Mouse (Mus musculus) midbrain, embryonic 12.5 days (tissue): ENCODE measurements around the gene Gemin7. TPM values are rescaled to one million over a fixed set of nuclear protein-coding genes. Genes with fewer than 3 reads are reported as not detected.
A peak's percentile ranks its signal among the peaks of the same experiment; 100 is the strongest.
"Not testable (repeated sequence)": the region's sequence is repeated elsewhere in the genome, so short reads cannot be mapped to it uniquely, and the experiment has no call there.

ENCODE experiments used
- ATAC-seq: fragments of 200-750 bp; cut with Nextera tagmentation; 2 replicates; pipeline ENCODE4 v1.8.0; 2017; ENCODE audit warnings: low read depth, moderate TSS enrichment, moderate library complexity; ENCODE audit not compliant: low FRiP score
- H3K27ac ChIP-seq: fragments of 300-500 bp; sonication (generic); replicated peaks from 2 replicates; pipeline ENCODE4 v1.5.1; 2016; ENCODE audit warnings: mild to moderate bottlenecking
- H3K27me3 ChIP-seq: fragments of 300-500 bp; sonication (generic); 2 replicates; pipeline ENCODE4 v1.6.1; 2016; ENCODE audit warnings: mild to moderate bottlenecking
- H3K36me3 ChIP-seq: fragments of 300-500 bp; sonication (generic); 2 replicates; pipeline ENCODE4 v1.6.1; 2016
- H3K4me1 ChIP-seq: fragments of 300-500 bp; sonication (generic); 2 replicates; pipeline ENCODE4 v1.6.1; 2016
- H3K4me2 ChIP-seq: fragments of 300-500 bp; sonication (generic); replicated peaks from 2 replicates; pipeline ENCODE4 v1.6.1; 2016; ENCODE audit warnings: mild to moderate bottlenecking, moderate library complexity
- H3K4me3 ChIP-seq: fragments of 300-500 bp; sonication (generic); 2 replicates; pipeline ENCODE4 v1.5.1; 2016; ENCODE audit warnings: mild to moderate bottlenecking
- H3K9ac ChIP-seq: fragments of 300-500 bp; sonication (generic); replicated peaks from 2 replicates; pipeline ENCODE4 v1.6.1; 2016; ENCODE audit warnings: mild to moderate bottlenecking, moderate library complexity
- H3K9me3 ChIP-seq: fragments of 300-500 bp; sonication (generic); 2 replicates; pipeline ENCODE4 v1.6.1; 2016; ENCODE audit warnings: mild to moderate bottlenecking
- WGBS: fragments of 180-500 bp; shearing (Covaris S2); methylation state at CpG from one replicate; pipeline ENCODE4 v1.1.7; 2016; 5-methylcytosine and 5-hydroxymethylcytosine counted together
- polyA plus RNA-seq: library from polyadenylated mRNA; unstranded; fragments of >200 nt; fragmentation: Nextera tagmentation; extraction: Ambion mirVana; gene quantifications from 2 replicates; pipeline ENCODE4 v1.2.1, GENCODE M21; 2016

Gemin7 gene
- 129 and 132 TPM in 2 replicates for polyA plus RNA-seq

DNA sequence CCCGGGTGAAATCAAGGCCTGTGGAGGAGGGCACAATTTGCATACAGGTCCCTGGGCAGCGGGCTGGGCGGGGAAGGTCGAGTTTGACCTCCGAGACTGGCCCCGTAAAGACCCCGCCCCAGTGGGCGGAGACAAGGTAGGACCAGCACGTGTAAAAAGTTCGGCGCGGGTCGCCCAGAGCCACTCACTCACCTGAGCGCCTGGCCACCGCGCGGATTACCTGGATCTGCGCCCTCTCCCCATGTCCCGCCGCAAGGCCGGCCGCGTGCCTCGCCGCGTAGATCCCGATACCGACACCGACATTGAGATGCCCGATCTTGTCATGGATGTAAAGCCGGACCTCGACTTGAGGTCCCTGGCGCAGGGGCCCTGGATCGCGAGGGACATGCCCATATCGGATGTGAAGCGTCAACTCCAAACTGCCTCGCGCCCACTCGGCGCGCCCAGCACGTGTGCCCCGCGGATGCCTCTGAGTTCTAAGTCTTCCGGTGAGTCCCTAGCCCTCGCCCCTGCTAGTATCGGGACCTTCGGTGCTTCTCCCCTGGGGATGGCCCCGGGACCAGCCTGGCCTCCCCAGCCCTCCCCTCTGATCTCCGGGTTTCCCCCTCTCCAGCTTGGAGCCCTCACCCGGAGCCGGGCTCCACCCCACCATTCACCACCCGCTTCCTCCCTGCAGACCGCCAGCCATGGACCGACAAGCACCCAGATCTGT lies at the start of gene Gemin7, which contains the start of gene Zfp296:
Gene Gemin7, minus strand, starts transcription at position 455 of the 712 bp plus-strand sequence.
Gene Zfp296, plus strand, starts transcription at position 147 of the 712 bp plus-strand sequence.
- Histone ChIP-seq H3K9me3 (no peaks in the 10 kb centered on the region), H3K27ac (no peak within 1 kb of the TSS), H3K4me3 (peak within 1 kb of the TSS; percentile 35), H3K9ac (no peak within 1 kb of the TSS; the same call in 1 of the 2 replicates), H3K27me3 (peaks cover 62% of the 10 kb centered on the region), H3K4me1 (peaks cover 24% of the 10 kb centered on the region), H3K36me3 (peaks cover 22% of the 10 kb centered on the region), H3K4me2 (peak within 1 kb of the TSS; percentile 51)
- 1% methylated on average over 56 of the region's 56 CpGs for WGBS
- ATAC-seq: no peak

DNA sequence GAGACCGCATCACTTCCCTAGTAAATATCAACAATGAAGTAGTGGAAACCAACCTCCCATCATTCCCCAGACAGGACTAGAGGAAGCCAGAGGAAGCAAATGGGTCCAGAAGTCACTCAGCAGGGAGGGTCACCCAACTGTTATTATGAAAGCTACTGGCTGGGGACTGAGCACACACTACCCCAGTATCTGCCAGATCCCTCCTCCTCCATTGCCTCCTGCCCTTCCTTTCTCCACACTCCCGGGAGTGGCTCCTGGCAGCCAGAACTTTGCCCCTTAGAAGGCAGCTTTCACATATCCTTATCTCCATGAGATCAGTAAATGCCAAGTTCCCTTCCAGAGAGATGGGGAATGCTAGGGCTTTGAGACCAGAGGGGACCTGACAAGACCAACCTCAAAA lies 46.0 kb upstream of the Gemin7 start:
- no peak overlapping the region for H3K4me3 ChIP-seq
- H3K27ac ChIP-seq: no peak overlapping the region
- no peak overlapping the region for H3K9ac ChIP-seq
- H3K9me3 ChIP-seq: no peaks in the 10 kb centered on the region
- H3K36me3 ChIP-seq: no peaks in the 10 kb centered on the region
- peaks cover 9% of the 10 kb centered on the region for H3K4me1 ChIP-seq
- ATAC-seq: no peak
- 75% methylated on average over 2 of the region's 2 CpGs for WGBS
- peaks cover 18% of the 10 kb centered on the region for H3K27me3 ChIP-seq
- no peak overlapping the region for H3K4me2 ChIP-seq

DNA sequence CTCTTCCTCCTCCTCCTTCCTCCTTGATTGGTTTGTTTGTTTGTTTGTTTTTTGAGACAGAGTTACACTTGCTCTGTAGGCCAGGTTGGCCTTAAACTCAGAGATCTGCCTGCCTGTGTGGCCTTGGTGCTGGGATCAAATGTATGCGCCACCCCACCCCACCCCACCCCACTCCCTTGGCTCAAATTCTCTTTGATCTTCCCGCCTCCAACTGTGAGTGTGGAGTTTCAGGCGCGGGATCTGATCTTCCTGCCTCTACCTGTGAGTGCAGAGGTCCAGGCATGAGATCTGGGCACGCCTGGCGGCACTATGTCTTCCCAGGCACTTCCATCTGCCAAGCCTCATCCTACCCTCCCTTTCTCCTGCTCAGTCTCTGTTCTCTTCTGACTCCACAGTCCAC lies 44.8 kb upstream of the Gemin7 start:
- no peaks in the 10 kb centered on the region for H3K9me3 ChIP-seq
- no peak for ATAC-seq
- H3K27ac ChIP-seq: no peak overlapping the region
- no peaks in the 10 kb centered on the region for H3K36me3 ChIP-seq
- WGBS: 43% methylated on average over 6 of the region's 6 CpGs
- H3K9ac ChIP-seq: no peak overlapping the region
- H3K27me3 ChIP-seq: peaks cover 15% of the 10 kb centered on the region
- no peak overlapping the region for H3K4me2 ChIP-seq
- peaks cover 6% of the 10 kb centered on the region for H3K4me1 ChIP-seq
- H3K4me3 ChIP-seq: no peak overlapping the region

DNA sequence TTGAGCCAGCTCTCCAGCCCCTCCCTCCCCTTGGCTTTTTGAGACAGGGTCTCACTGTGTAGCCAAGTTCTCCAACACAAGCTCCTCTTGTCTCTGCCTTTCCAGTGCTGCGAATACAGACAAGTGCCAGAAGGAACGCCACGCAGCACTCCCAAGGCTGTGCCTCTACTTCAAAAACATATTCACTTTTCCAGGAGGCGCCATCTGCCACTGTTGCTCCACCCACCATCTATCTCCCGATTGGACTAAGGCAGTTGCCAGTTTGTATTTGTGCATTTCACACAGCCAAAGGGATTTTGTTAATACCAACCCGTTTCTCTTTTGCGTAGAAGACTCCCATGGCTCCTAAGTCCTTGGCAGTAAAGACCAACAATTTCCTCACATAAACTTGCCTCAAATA lies 43.4 kb upstream of the Gemin7 start:
- H3K9me3 ChIP-seq: no peaks in the 10 kb centered on the region
- H3K4me2 ChIP-seq: no peak overlapping the region
- WGBS: 91% methylated on average over 7 of the region's 7 CpGs
- H3K27me3 ChIP-seq: peaks cover 15% of the 10 kb centered on the region
- H3K27ac ChIP-seq: no peak overlapping the region
- ATAC-seq: no peak
- H3K4me1 ChIP-seq: peaks cover 6% of the 10 kb centered on the region
- H3K36me3 ChIP-seq: no peaks in the 10 kb centered on the region
- no peak overlapping the region for H3K9ac ChIP-seq
- no peak overlapping the region for H3K4me3 ChIP-seq

DNA sequence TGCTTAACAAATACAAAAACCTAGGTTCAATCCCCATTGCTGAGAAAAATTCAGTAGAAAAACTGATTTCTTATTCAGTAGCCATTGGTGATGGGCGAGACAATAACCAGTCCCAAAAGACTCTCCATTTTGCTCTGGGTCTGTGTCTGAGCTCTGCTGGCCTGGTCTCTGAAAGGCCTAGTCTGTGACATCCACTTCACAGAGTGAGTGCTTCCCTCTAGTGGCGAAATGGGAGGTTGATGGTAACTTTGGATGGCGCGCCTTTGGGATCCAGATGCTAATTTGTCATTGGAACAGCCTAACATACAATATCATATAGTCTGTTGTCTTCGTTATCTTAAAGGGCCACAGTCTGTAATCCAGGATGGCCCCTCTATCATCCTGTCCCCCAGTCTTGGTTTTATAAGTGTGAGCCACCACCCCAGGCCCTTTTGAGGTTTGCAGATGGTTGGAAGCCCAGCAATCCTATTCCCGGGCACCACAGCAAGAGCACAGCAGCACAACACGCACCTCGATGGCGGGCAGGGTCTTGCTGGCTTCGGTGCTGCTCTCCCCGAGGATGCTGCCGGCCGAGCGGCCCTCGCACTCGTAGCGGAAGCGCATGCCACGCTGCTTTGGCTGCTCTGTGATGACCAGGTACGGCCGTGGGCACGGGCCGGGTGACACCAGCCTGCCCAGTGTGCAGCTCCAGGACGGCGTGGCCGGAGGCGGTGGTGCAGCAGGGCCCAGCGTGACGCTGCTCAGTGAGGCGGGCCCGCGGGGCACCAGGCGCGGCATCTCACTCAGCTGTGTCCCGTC lies 41.8 kb upstream of the Gemin7 start:
- Histone ChIP-seq H3K27ac (peak overlapping the region; percentile 68), H3K4me2 (peak overlapping the region; percentile 61), H3K4me3 (peak overlapping the region; percentile 37), H3K36me3 (no peaks in the 10 kb centered on the region), H3K4me1 (peaks cover 6% of the 10 kb centered on the region), H3K27me3 (peaks cover 15% of the 10 kb centered on the region), H3K9me3 (no peaks in the 10 kb centered on the region), H3K9ac (peak overlapping the region; percentile 58)
- WGBS: 4% methylated on average over 35 of the region's 35 CpGs
- peak; percentile 82 for ATAC-seq

DNA sequence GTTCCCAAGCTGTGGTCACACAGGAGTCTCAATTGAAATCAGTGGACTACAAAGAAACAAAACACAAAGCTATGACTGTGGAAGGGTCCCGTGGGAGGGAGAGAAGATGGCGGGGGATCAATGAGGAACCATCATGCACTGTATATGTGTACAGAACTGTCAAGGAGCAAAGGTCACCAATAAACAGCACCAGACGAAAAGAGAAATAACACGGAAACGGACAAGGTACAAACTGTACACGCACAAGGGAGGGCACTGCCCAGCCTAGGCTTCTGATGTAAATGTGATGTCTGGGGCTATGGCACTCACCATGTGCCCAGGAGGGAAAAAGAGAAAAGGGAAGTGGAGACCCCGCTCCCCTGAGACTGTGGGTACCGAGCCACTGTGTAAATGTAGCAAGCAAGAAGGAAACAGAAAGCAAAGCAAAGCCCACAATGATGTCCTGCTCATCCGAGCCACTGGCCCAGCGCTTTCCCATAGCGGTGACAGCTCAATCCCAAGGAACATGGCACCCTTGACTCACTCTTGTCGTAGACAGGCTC lies 37.7 kb upstream of the Gemin7 start:
- Histone ChIP-seq H3K4me2 (no peak overlapping the region), H3K4me1 (peaks cover 6% of the 10 kb centered on the region), H3K27ac (no peak overlapping the region), H3K9me3 (no peaks in the 10 kb centered on the region), H3K36me3 (no peaks in the 10 kb centered on the region), H3K27me3 (peaks cover 7% of the 10 kb centered on the region), H3K4me3 (no peak overlapping the region), H3K9ac (no peak overlapping the region)
- no peak for ATAC-seq
- 87% methylated on average over 12 of the region's 12 CpGs for WGBS

DNA sequence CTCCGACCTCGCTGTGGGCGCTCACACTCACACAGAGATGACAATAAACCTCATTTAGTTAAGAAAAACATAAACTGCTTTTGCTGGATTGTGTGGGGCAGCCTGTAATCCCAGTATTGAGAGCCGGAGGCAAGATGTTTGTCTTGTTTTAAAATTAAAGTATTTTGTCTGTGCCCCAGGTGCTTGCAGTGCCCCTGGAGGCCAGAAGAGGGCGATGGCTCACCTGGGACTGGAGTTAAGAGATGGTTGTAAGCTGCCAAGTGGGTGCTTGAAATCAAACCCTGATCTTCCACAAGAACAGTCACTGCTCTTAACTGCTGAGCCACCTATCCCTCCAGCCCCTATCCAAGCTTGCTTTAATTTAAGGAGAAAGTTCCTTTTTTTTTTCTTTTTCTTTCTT lies 33.6 kb upstream of the Gemin7 start:
- Histone ChIP-seq H3K27ac (no peak overlapping the region), H3K9ac (no peak overlapping the region), H3K4me1 (no peaks in the 10 kb centered on the region), H3K9me3 (no peaks in the 10 kb centered on the region), H3K4me2 (no peak overlapping the region), H3K4me3 (no peak overlapping the region), H3K36me3 (no peaks in the 10 kb centered on the region), H3K27me3 (no peaks in the 10 kb centered on the region)
- 69% methylated on average over 5 of the region's 5 CpGs for WGBS
- no peak for ATAC-seq

DNA sequence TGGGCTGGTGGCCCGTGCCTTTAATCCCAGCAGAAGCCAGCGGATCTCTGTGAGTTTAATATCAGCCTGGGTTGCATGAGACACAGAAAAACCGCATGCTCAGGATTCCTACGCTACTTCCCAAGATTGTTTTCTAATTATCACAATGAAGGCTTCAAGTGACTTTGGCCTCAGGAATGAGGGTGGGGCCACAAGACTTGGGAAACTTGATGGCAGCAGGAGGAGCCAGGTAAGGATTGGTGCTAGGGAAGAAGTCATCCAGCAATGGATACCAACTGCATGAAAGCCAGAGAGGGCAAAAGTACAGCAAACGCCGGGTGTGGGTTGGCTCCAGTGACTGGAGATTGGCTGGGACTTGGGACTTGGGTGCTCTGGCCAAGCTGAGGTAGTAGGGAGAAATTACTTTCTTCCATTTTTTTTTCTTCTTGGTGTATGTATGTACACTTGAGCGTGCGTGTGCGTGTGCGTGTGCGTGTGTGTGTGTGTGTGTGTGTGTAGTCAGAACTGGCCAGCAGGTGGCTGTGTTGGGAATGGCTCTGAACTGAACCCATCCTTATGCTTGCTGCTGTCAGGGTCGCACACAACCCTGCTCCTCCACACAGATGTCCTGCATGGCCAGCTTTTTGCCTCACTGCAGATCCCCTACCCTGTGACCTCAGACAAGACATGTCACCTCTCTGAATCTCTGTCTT lies 32.4 kb upstream of the Gemin7 start:
- no peaks in the 10 kb centered on the region for H3K27me3 ChIP-seq
- H3K4me3 ChIP-seq: no peak overlapping the region
- H3K4me1 ChIP-seq: no peaks in the 10 kb centered on the region
- no peak overlapping the region for H3K4me2 ChIP-seq
- ATAC-seq: no peak
- H3K9ac ChIP-seq: no peak overlapping the region
- no peaks in the 10 kb centered on the region for H3K36me3 ChIP-seq
- no peak overlapping the region for H3K27ac ChIP-seq
- 91% methylated on average over 9 of the region's 12 CpGs for WGBS
- H3K9me3 ChIP-seq: no peaks in the 10 kb centered on the region

DNA sequence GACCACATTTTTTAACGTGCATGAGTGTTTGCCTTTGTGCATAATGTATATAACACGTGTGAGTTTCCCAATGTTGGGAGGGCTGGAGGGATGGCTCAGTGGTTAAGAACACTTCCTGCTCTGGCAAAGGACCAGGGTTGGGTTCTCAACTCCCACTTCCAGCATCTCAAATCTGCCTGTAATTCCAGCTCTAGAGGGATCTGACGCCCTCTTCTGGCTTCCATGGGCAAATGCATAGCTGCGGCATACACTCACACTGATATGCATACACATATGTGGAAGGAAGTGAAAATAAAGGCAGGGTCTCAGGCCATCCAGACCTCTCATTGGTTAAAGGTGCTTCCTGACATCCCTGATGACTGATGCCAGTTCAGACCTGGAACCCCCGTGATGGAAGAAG lies 29.9 kb upstream of the Gemin7 start:
- Histone ChIP-seq H3K27me3 (no peaks in the 10 kb centered on the region), H3K4me3 (no peak overlapping the region), H3K9ac (no peak overlapping the region), H3K4me2 (no peak overlapping the region), H3K4me1 (peaks cover 16% of the 10 kb centered on the region), H3K27ac (no peak overlapping the region), H3K36me3 (0 out of 2 replicates have a peak, but pooled peaks cover under 1% of the 10 kb centered on the region), H3K9me3 (no peaks in the 10 kb centered on the region)
- WGBS: 84% methylated on average over 5 of the region's 5 CpGs
- no peak for ATAC-seq

DNA sequence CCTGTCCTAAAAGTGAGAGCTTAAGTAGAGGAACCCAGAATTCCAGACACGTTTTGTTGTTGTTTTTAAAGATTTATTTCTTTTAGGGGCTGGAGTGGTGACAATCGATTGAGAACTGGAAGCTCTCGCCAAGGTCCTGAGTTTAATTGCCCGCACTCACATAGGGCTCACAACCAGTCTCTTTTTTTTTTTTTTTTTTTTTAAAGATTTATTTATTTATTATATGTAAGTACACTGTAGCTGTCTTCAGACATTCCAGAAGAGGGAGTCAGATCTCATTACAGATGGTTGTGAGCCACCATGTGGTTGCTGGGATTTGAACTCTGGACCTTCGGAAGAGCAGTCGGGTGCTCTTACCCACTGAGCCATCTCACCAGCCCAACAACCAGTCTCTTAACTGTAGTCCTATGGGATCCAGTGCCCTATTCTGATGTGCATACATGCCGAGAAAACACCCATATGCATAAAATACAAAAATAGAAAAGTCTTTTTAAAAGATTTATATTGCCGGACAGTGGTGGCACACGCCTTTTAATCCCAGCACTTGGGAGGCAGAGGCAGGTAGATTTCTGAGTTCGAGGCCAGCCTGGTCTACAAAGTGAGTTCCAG lies 27.3 kb upstream of the Gemin7 start:
- not testable (repeated sequence) for H3K9me3 ChIP-seq, H3K9ac ChIP-seq, H3K27me3 ChIP-seq, ATAC-seq
- H3K27ac ChIP-seq: peak overlapping the region; percentile 70
- peaks cover 20% of the 10 kb centered on the region for H3K4me1 ChIP-seq
- H3K4me2 ChIP-seq: peak overlapping the region; percentile 95
- H3K36me3 ChIP-seq: peaks cover 24% of the 10 kb centered on the region
- 62% methylated on average over 10 of the region's 10 CpGs for WGBS
- H3K4me3 ChIP-seq: peak overlapping the region; percentile 98

DNA sequence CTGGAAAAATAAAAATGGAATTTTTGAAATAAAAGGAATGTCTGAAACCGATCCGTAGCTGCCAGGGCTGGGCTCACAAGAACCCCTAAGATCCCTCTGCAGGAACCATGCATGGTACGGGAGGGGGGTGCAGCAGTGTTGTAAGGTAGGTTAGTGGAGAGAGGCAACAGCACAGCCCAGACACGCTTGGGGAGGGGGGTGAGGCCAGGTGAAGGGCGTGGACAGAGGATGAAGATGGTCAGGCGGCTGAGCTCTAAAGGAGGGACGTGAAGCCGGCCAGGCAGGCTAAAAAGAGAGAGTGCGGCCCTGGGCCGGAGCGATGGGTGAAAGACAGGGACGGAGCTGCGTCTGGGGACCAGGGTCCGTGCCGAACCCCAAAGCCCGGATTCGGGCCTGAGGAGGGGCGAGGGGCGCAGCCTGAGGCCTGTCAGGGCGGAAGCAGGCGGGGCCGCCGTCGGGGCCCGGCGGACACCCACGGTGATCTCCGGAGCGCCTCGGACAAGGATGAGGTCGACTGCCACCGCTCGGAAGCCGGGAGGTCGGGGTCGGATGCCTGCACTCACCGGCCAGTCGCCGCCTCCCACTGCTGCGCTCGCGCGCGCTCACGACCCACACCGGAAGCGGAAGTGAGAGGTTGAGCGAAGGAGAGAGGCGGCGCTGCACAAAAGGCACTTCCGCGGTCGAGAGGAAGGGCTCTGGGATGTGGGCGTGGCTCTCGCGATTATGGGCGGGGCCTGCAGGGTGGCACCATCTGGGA lies 26.6 kb upstream of the Gemin7 start, which contains the start of gene Clasrp:
Gene Clasrp, minus strand, starts transcription at position 638 of the 757 bp plus-strand sequence.
- Histone ChIP-seq H3K36me3 (peaks cover 31% of the 10 kb centered on the region), H3K27me3 (no peaks in the 10 kb centered on the region), H3K4me2 (peak within 1 kb of the TSS; percentile 95), H3K4me3 (peak within 1 kb of the TSS; percentile 98), H3K9ac (peak within 1 kb of the TSS; percentile 98), H3K4me1 (peaks cover 20% of the 10 kb centered on the region), H3K27ac (peak within 1 kb of the TSS; percentile 70), H3K9me3 (no peaks in the 10 kb centered on the region)
- 2% methylated on average over 57 of the region's 57 CpGs for WGBS
- peak; percentile 96 for ATAC-seq
